In genomic region chr6:137470901-137471598, GRCm38 (mm10) we compare ENCODE assay signal across 8 mouse cellular contexts.
A peak's percentile ranks its signal among the peaks of the same experiment; 100 is the strongest.
DNase-seq lines count a peak whose midpoint lies in the region; ATAC-seq lines count a peak whose summit lies in the region.

No protein-coding gene starts in this region.

- no peak overlapping the region for H3K4me2 ChIP-seq in hindbrain, embryonic 13.5 days
- no peak overlapping the region for H3K4me2 ChIP-seq in embryonic facial prominence, embryonic 11.5 days (ENCODE audit: low read depth, low read length)

- 46% methylated on average over 11 of the region's 11 CpGs for WGBS in hindbrain, embryonic 13.5 days
- WGBS in hindbrain, embryonic 10.5 days = 84% methylated on average over 11 of the region's 11 CpGs
- WGBS in embryonic facial prominence, embryonic 11.5 days = 53% methylated on average over 11 of the region's 11 CpGs
- WGBS in limb, embryonic 10.5 days = 87% methylated on average over 11 of the region's 11 CpGs

- H3K4me1 ChIP-seq in hindbrain, embryonic 13.5 days (replicated peaks) = peaks cover 19% of the 10 kb centered on the region
- 0 out of 2 replicates have a peak, but pooled peaks cover 8% of the 10 kb centered on the region for H3K4me1 ChIP-seq in hindbrain, embryonic 10.5 days (replicated peaks)
- H3K4me1 ChIP-seq in embryonic facial prominence, embryonic 11.5 days (ENCODE audit: control insufficient read depth, insufficient read depth, low read length) = no peaks in the 10 kb centered on the region
- H3K4me1 ChIP-seq in limb, embryonic 10.5 days = peaks cover 18% of the 10 kb centered on the region

- H3K27me3 ChIP-seq in hindbrain, embryonic 13.5 days = no peaks in the 10 kb centered on the region
- H3K27me3 ChIP-seq in hindbrain, embryonic 10.5 days (ENCODE audit: insufficient read depth, poor library complexity, severe bottlenecking) = no peaks in the 10 kb centered on the region
- no peaks in the 10 kb centered on the region for H3K27me3 ChIP-seq in embryonic facial prominence, embryonic 11.5 days (ENCODE audit: control insufficient read depth, insufficient read depth, low read length)
- H3K27me3 ChIP-seq in limb, embryonic 10.5 days (ENCODE audit: low read depth, poor library complexity, severe bottlenecking) = no peaks in the 10 kb centered on the region
- no peaks in the 10 kb centered on the region for H3K27me3 ChIP-seq in splenic B cell, adult 2 months (ENCODE audit: control insufficient read depth, insufficient read depth, low read length, poor library complexity, severe bottlenecking)

- no peak overlapping the region for H3K9ac ChIP-seq in hindbrain, embryonic 13.5 days
- no peak overlapping the region for H3K9ac ChIP-seq in embryonic facial prominence, embryonic 11.5 days (replicated peaks; ENCODE audit: low read length)

- H3K9me3 ChIP-seq in hindbrain, embryonic 13.5 days = no peaks in the 10 kb centered on the region
- peaks cover 8% of the 10 kb centered on the region; the same call in 1 of the 2 replicates for H3K9me3 ChIP-seq in hindbrain, embryonic 10.5 days
- no peaks in the 10 kb centered on the region for H3K9me3 ChIP-seq in embryonic facial prominence, embryonic 11.5 days (replicated peaks; ENCODE audit: control insufficient read depth, low read length)
- no peaks in the 10 kb centered on the region for H3K9me3 ChIP-seq in limb, embryonic 10.5 days (replicated peaks)

- ATAC-seq in hindbrain, embryonic 13.5 days (ENCODE audit: low FRiP score) = peak; percentile 65
- peak; percentile 45; the same call in 1 of the 2 replicates for ATAC-seq in embryonic facial prominence, embryonic 11.5 days (replicated peaks; ENCODE audit: insufficient number of reproducible peaks, low FRiP score, low TSS enrichment, low read depth)
- ATAC-seq in granulocyte monocyte progenitor cell, adult 5-6 weeks (replicated peaks; ENCODE audit: poor library complexity, severe bottlenecking) = peak; percentile 84

- no peak overlapping the region for H3K4me3 ChIP-seq in hindbrain, embryonic 13.5 days
- no peak overlapping the region for H3K4me3 ChIP-seq in hindbrain, embryonic 10.5 days
- no peak overlapping the region for H3K4me3 ChIP-seq in embryonic facial prominence, embryonic 11.5 days (ENCODE audit: low read depth, low read length)
- H3K4me3 ChIP-seq in limb, embryonic 10.5 days = no peak overlapping the region

- no peak for DNase-seq in hindbrain, embryonic 10.5 days (ENCODE audit: low spot score)
- DNase-seq in embryonic facial prominence, embryonic 11.5 days (ENCODE audit: low spot score) = peak; percentile 61
- peak; percentile 76 to 88 for DNase-seq in kidney, adult 8-10 months
- no peak for DNase-seq in limb, embryonic 10.5 days (ENCODE audit: low spot score)
- peak; percentile 4 to 41 for DNase-seq in monocyte, adult 2 months (ENCODE audit: low read depth in 1 of 2, low spot score in 2 of 2)
- peak; percentile 6 for DNase-seq in splenic B cell, adult 2 months (ENCODE audit: low read depth, low spot score)

- peak overlapping the region; percentile 60 for H3K27ac ChIP-seq in hindbrain, embryonic 13.5 days
- H3K27ac ChIP-seq in hindbrain, embryonic 10.5 days = no peak overlapping the region
- no peak overlapping the region for H3K27ac ChIP-seq in embryonic facial prominence, embryonic 11.5 days (replicated peaks; ENCODE audit: low read depth, low read length)
- peak overlapping the region; percentile 67 for H3K27ac ChIP-seq in limb, embryonic 10.5 days

- no peaks in the 10 kb centered on the region for H3K36me3 ChIP-seq in hindbrain, embryonic 13.5 days
- H3K36me3 ChIP-seq in hindbrain, embryonic 10.5 days = no peaks in the 10 kb centered on the region
- H3K36me3 ChIP-seq in embryonic facial prominence, embryonic 11.5 days (replicated peaks; ENCODE audit: control insufficient read depth, insufficient read depth, low read depth, low read length) = no peaks in the 10 kb centered on the region
- no peaks in the 10 kb centered on the region for H3K36me3 ChIP-seq in limb, embryonic 10.5 days
- no peaks in the 10 kb centered on the region for H3K36me3 ChIP-seq in splenic B cell, adult 2 months (ENCODE audit: control insufficient read depth, insufficient read depth, low read length, poor library complexity, severe bottlenecking)

Comparison
In these comparisons a context has a peak if more than half of its experiments do, and no peak if none do; other contexts are left out.
1. H3K27ac ChIP-seq: peak in hindbrain, embryonic 13.5 days (single experiment) and limb, embryonic 10.5 days (single experiment); none in hindbrain, embryonic 10.5 days (single experiment) and embryonic facial prominence, embryonic 11.5 days (single experiment).
2. DNase-seq: peak in embryonic facial prominence, embryonic 11.5 days (single experiment), kidney, adult 8-10 months (2 of 2), monocyte, adult 2 months (2 of 2) and splenic B cell, adult 2 months (single experiment); none in hindbrain, embryonic 10.5 days (single experiment) and limb, embryonic 10.5 days (single experiment).
3. Peak in every context shown above with its lines, with median percentiles within 50 percentile points of each other: ATAC-seq.